Mouse (Mus musculus) thymus, postnatal 0 days (tissue): ENCODE measurements around the gene Myom3. TPM values are rescaled to one million over a fixed set of nuclear protein-coding genes. Genes with fewer than 3 reads are reported as not detected.

Experiments
- DNase-seq: peaks from one replicate; pipeline ENCODE4 v3.0.0-alpha.2; 2015; ENCODE audit warnings: low spot score
- polyA plus RNA-seq: library from polyadenylated mRNA; unstranded; fragments of >200 nt; fragmentation: Nextera tagmentation; extraction: Ambion mirVana; gene quantifications from 2 replicates; pipeline ENCODE4 v1.2.1, GENCODE M21; 2015

Gene Myom3
- polyA plus RNA-seq, 1 experiment from 2014 or later = 0.21 TPM

DNA sequence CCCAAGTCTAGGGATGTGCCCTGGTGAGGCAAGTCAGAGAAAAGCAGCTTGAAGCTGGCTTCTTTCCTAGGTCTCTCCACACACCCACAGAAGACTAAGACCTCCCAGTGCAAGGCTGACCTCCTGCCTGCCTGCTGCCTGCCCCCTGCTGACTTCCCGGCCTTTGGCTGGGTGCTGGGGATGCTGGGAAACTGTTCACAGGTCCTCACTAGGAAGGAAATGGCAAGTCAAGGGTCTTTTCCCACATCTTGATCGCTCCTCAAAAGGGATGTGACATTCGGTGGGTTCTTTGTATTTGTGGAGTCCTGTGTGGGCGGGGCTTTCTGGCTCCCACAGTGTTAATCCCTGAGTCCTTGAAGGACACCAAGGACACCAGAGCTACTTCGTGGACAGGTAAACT, 44.7 kb downstream of the Myom3 start:
- no peak for DNase-seq

- DNase-seq = no peak
Observed at GRCm38 (mm10) chr4:135814896-135815295, 55.4 kb downstream of the Myom3 start.

GRCm38 (mm10) chr4:135816905-135817622, 57.5 kb downstream of the Myom3 start:
- peak; percentile 53 for DNase-seq

DNA sequence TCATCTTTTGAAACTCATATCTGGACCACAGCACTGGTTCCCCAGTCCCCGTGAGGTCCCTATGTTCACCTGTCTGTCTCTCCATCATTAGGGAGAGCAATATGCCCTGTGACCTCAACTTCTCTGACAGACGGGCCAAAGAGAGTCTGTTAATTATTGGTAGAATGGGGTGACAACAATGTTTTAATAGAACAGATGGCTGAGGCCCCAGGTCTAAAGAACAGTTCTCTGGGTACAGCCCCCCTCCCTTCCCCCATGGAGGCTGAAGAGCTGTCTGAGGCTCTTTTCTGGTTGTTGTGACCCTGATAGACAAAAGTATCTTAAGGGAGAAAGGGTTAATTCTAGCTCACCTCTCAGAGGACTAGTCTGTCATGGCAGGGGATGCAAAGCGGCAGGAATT, 58.9 kb downstream of the Myom3 start:
- no peak for DNase-seq

DNA sequence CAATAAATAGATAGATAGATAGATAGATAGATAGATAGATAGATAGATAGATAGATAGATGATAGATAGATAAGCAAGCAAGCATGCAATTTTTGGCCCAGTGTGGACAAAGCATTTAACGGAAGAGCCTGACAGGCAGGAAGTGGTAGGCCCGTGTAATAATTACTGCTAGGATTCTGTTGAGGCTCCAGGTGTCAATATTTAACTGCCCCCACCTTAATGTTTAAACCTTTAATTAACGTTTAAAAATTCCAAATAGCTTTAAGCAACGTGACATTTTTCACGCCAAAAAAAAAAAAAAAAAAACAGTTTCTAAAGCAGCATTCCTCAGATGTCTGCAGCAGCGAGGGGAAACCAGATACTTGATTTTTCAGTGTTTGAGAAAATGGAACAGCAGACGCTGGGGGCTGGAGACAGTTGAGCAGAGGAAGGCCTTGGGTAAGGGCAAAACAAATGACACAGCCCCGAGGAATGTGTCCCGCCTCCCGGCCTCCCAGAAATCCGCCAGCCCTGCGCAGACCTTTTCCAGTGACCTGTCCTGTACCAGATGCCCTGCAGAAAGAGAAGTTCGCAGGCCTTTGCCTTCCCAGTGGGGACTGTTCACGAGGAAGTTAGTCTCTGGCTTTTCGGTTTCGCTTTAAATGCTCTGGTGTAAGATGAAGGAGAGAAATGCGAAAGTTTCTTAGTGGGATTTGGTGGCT, 60.5 kb downstream of the Myom3 start:
- peak; percentile 6 for DNase-seq

GRCm38 (mm10) chr4:135821772-135822171, 62.3 kb downstream of the Myom3 start:
- DNase-seq = no peak

- peak; percentile 53 for DNase-seq
Observed at GRCm38 (mm10) chr4:135823298-135823697, 63.8 kb downstream of the Myom3 start.

- no peak for DNase-seq
Observed at GRCm38 (mm10) chr4:135824254-135824653, 64.7 kb downstream of the Myom3 start.

DNA sequence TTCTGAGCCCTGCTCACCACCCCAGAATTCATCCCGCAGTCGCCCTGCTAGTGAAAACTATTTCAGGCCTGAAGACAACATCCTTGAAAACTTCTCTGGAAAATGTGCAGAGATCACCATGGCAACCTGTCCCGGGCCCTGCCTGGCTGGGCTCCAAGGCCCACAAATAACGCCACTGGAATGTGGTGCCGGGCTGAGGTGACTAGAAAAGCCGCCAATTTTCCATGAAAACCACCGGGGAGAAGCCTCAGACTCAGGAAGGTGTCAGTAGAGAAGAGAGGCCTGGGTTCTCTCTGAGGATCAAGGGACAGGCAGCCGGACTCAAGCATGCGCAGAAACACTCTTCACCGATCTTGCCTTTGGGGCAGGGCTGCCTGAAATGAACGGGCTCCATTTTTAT, 69.0 kb downstream of the Myom3 start:
- DNase-seq = no peak

- no peak for DNase-seq
Observed at GRCm38 (mm10) chr4:135832070-135832469, 72.6 kb downstream of the Myom3 start.

DNA sequence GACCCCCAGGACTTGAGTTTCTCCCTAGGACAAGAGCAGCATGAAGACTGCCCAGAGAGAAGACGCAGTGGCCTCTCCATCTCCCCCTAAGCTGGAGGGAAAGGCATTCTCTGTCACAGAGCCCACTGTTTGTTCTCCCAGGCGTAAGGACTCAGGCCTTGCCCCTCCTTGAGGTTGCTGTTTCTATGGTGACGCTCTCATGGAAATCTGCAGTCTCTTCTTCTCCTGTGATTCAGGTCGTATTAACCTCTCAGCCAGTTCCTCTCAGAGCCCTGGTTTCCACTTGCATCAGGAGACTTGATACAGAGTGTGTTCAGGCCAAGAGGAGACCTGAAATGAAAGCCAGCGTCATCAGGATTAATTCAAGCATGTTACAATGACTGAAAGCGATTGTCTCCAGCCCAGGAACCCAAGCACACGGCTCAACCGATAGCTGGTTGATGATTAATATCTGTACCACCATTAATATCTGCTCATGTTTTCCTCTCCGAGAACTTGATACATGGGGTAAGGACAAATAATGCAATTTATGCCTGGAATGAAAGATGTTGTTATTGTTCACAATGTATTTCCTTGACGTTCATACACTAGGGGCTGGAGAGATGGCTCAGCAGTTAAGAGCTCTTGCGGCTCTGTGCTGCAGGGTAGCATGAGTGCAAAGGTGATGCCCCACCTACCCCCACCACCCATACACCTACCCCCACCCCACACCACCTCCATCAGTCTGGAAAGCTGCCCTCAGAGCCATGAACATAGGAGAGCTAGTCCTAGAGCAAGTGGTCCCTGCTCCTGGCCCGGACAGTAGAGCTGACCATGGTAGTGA, 74.0 kb downstream of the Myom3 start:
- no peak for DNase-seq

- DNase-seq = no peak
Observed at GRCm38 (mm10) chr4:135834124-135834717, 74.7 kb downstream of the Myom3 start.

DNA sequence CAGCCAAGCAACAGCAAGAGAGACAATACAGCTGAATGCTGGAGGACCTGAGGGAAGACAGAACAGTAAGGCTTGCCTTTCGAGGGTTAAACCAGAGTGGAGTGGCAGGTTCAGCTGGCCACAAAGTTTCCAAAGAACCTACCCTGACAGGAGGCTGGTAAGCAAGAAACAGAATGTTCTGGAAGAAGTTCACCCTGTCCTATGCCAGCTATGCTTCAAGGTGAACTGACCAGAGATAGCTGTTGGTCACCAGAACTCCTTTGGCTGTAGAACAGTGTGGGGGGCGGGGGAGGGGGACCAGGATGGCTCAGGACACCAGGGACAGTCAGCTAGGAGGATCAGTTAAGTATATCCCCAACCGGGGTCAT, 79.4 kb downstream of the Myom3 start:
- DNase-seq = no peak

GRCm38 (mm10) chr4:135839293-135840011, 79.9 kb downstream of the Myom3 start:
- no peak for DNase-seq

GRCm38 (mm10) chr4:135844400-135844799, 84.9 kb downstream of the Myom3 start:
- no peak for DNase-seq

DNA sequence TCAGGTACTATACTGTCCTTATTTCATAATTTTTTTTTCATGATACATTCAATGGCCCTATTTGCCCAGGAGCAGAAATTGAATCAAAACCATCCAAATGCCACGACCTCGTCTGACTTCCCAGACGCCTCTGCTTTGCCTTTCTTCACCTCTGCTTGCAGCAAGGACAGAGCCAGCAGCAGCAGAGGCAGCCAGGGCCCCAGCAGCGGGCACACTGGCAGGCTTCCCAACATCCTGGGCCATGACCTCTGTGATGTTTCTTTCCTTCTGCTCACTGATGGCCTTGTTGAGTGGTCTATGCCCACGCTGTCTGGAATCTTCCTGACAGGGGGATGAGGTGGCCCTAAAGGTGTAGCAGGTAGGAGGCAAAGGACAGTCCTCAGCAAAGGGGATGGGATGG, 88.1 kb downstream of the Myom3 start:
- no peak for DNase-seq

DNA sequence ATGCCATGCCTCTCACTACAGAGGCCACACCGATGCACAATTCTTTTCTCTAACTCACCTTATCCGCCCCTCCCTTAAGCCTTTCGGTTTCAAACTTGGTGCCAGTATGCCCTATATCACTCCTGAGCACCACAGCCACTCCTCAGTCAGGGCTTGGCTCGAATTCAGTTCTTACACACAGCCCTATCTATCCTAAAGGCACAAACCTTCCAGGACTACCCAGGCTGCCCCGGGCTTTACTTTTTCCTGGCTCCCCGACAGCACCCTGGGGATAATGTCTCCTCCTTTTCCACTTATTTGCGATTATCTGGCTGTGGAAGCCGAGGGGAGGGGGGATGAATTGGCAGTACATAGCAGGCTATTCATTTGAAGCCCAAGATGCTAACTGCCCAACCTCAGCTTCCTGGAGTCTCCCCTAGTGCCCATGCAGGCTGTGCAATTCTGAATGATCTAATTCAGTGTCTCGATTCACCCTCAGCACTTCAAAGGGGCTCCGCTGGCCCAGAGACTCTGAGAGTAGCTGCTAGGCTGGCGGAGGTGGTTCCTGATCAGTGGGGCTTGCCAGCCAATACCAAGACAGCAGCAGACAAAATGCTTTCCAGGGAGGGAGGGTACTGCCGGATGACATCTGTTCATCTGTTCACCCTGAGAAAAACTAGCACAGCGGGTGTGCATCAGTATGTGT, 91.0 kb downstream of the Myom3 start:
- peak; percentile 77 for DNase-seq

DNA sequence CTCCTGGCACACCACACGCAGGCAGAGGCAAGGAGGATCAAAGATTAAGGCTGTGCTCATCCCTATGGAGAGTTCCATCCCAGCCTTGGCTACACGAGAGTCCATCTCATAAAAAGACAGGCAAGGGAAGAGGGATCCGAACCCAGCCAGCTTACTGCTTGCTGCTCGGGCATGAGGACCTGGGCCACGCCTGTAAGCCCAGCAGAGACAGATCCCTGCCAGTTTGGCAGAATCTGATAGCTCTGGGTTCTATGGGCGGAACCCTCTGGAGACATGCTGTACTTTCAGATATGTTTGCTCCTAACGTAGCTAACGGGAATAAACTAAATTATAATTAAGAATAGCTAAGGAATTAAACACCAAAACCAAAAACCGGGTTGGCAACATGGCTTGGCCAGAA, 92.4 kb downstream of the Myom3 start:
- no peak for DNase-seq

GRCm38 (mm10) chr4:135853987-135854546, 94.6 kb downstream of the Myom3 start:
- DNase-seq = no peak

- no peak for DNase-seq
Observed at GRCm38 (mm10) chr4:135854630-135855029, 95.1 kb downstream of the Myom3 start.
